Mouse (Mus musculus) stomach, embryonic 16.5 days (tissue): Measurements from ENCODE around the gene Scd4. TPM values are rescaled to one million over a fixed set of nuclear protein-coding genes. Genes with fewer than 3 reads are reported as not detected.

ENCODE experiments used
- ATAC-seq: fragments of 200-750 bp; cut with Nextera tagmentation; 2 replicates; pipeline ENCODE4 v1.8.0; 2017; ENCODE audit warnings: moderate number of reproducible peaks, moderate TSS enrichment; ENCODE audit not compliant: insufficient read depth, low FRiP score
- H3K27ac ChIP-seq: fragments of 300-500 bp; sonication (generic); 2 replicates; pipeline ENCODE4 v1.5.1; 2014; ENCODE audit warnings: low read length
- H3K27me3 ChIP-seq: fragments of 300-500 bp; sonication (generic); 2 replicates; pipeline ENCODE4 v1.6.1; 2014; ENCODE audit warnings: low read length, control low read depth, mixed read lengths; ENCODE audit not compliant: control insufficient read depth, insufficient read depth
- H3K36me3 ChIP-seq: fragments of 300-500 bp; sonication (generic); 2 replicates; pipeline ENCODE4 v1.6.1; 2014; ENCODE audit warnings: low read length; ENCODE audit not compliant: control insufficient read depth, insufficient read depth
- H3K4me1 ChIP-seq: fragments of 300-500 bp; sonication (generic); 2 replicates; pipeline ENCODE4 v1.6.1; 2014; ENCODE audit warnings: low read length, control low read depth, mixed read lengths; ENCODE audit not compliant: control insufficient read depth, insufficient read depth
- H3K4me2 ChIP-seq: fragments of 300-500 bp; sonication (generic); 2 replicates; pipeline ENCODE4 v1.6.1; 2014; ENCODE audit warnings: low read depth, low read length, mixed read lengths
- H3K4me3 ChIP-seq: fragments of 300-500 bp; sonication (generic); replicated peaks from 2 replicates; pipeline ENCODE4 v1.5.1; 2014; ENCODE audit warnings: mild to moderate bottlenecking, low read length
- H3K9ac ChIP-seq: fragments of 300-500 bp; sonication (generic); 2 replicates; pipeline ENCODE4 v1.6.1; 2014; ENCODE audit warnings: low read length
- H3K9me3 ChIP-seq: fragments of 300-500 bp; sonication (generic); replicated peaks from 2 replicates; pipeline ENCODE4 v1.6.1; 2016; ENCODE audit warnings: low read length, control low read depth; ENCODE audit not compliant: control insufficient read depth
- WGBS: fragments of 180-500 bp; shearing (Covaris S2); extraction: QIAGEN DNeasy Blood & Tissue Kit; methylation state at CpG from one replicate; pipeline ENCODE4 v1.1.7; 2014; 5-methylcytosine and 5-hydroxymethylcytosine counted together
- polyA plus RNA-seq: library from polyadenylated mRNA; unstranded; fragments of >200 nt; fragmentation: Nextera tagmentation; extraction: Ambion mirVana; gene quantifications from 2 replicates; pipeline ENCODE4 v1.2.1, GENCODE M21; 2015

The Scd4 gene
- polyA plus RNA-seq, 1 experiment from 2014 or later, result 0.14 TPM

- H3K9me3 ChIP-seq, result no peaks in the 10 kb centered on the region
- 60% methylated on average over 3 of the region's 3 CpGs for WGBS
- H3K27ac ChIP-seq, result peak overlapping the region; percentile 99
- H3K4me2 ChIP-seq, result peak overlapping the region; percentile 97
- peak overlapping the region; percentile 82 for H3K9ac ChIP-seq
- no peaks in the 10 kb centered on the region for H3K27me3 ChIP-seq
- peaks cover 22% of the 10 kb centered on the region for H3K4me1 ChIP-seq
- H3K36me3 ChIP-seq, result peaks cover 3% of the 10 kb centered on the region; the same call in 1 of the 2 replicates
- 0 out of 2 replicates have a peak overlapping the region, but pooled peaks have one; percentile 93 for H3K4me3 ChIP-seq
- no peak for ATAC-seq
Measured at GRCm38 (mm10) chr19:44292483-44292882, 40.4 kb upstream of the Scd4 start.

GRCm38 (mm10) chr19:44292941-44293768 is 39.7 kb upstream of the Scd4 start, which contains the start of gene Scd2:
Scd2 (plus strand) TSS chr19:44293674.
- Histone ChIP-seq H3K9ac (peak within 1 kb of the TSS; percentile 98), H3K27me3 (no peaks in the 10 kb centered on the region), H3K9me3 (no peaks in the 10 kb centered on the region), H3K4me2 (peak within 1 kb of the TSS; percentile 97), H3K4me1 (peaks cover 29% of the 10 kb centered on the region), H3K4me3 (peak within 1 kb of the TSS; percentile 93), H3K27ac (peak within 1 kb of the TSS; percentile 99), H3K36me3 (peaks cover 6% of the 10 kb centered on the region; the same call in 1 of the 2 replicates)
- 4% methylated on average over 21 of the region's 21 CpGs for WGBS
- ATAC-seq, result no peak; the same call in 1 of the 2 replicates

GRCm38 (mm10) chr19:44293769-44294551 is 38.9 kb upstream of the Scd4 start:
- ATAC-seq, result peak; percentile 93
- Histone ChIP-seq H3K4me1 (peaks cover 37% of the 10 kb centered on the region), H3K4me2 (peak overlapping the region; percentile 97), H3K9ac (peak overlapping the region; percentile 98), H3K4me3 (peak overlapping the region; percentile 93), H3K9me3 (no peaks in the 10 kb centered on the region), H3K27ac (peak overlapping the region; percentile 99), H3K27me3 (no peaks in the 10 kb centered on the region), H3K36me3 (peaks cover 13% of the 10 kb centered on the region)
- under 1% methylated on average over 31 of the region's 31 CpGs for WGBS

- H3K9me3 ChIP-seq, result no peaks in the 10 kb centered on the region
- peak overlapping the region; percentile 97 for H3K4me2 ChIP-seq
- H3K27ac ChIP-seq, result peak overlapping the region; percentile 99
- peaks cover 15% of the 10 kb centered on the region for H3K36me3 ChIP-seq
- peaks cover 39% of the 10 kb centered on the region for H3K4me1 ChIP-seq
- peak; percentile 71 for ATAC-seq
- peak overlapping the region; percentile 98 for H3K9ac ChIP-seq
- WGBS, result under 1% methylated on average over 14 of the region's 14 CpGs
- peak overlapping the region; percentile 93 for H3K4me3 ChIP-seq
- H3K27me3 ChIP-seq, result no peaks in the 10 kb centered on the region
Measured at GRCm38 (mm10) chr19:44294588-44295041, 38.3 kb upstream of the Scd4 start.

- H3K36me3 ChIP-seq, result peaks cover 15% of the 10 kb centered on the region
- no peak for ATAC-seq
- peaks cover 45% of the 10 kb centered on the region for H3K4me1 ChIP-seq
Measured at GRCm38 (mm10) chr19:44295251-44295650, 37.6 kb upstream of the Scd4 start.

GRCm38 (mm10) chr19:44295741-44296140 is 37.2 kb upstream of the Scd4 start:
- Histone ChIP-seq H3K4me3 (peak overlapping the region; percentile 93), H3K4me1 (peaks cover 50% of the 10 kb centered on the region), H3K36me3 (peaks cover 19% of the 10 kb centered on the region), H3K27me3 (no peaks in the 10 kb centered on the region), H3K27ac (peak overlapping the region; percentile 99), H3K9ac (peak overlapping the region; percentile 98), H3K4me2 (peak overlapping the region; percentile 97), H3K9me3 (no peaks in the 10 kb centered on the region)
- 1% methylated on average over 4 of the region's 4 CpGs for WGBS
- peak; percentile 19 for ATAC-seq

More at GRCm38 (mm10) chr19:44295251-44295650, 37.6 kb upstream of the Scd4 start:
- H3K27ac ChIP-seq, result peak overlapping the region; percentile 99
- H3K9ac ChIP-seq, result peak overlapping the region; percentile 98
- 4% methylated on average over 3 of the region's 3 CpGs for WGBS
- H3K4me3 ChIP-seq, result peak overlapping the region; percentile 93
- peak overlapping the region; percentile 97 for H3K4me2 ChIP-seq
- no peaks in the 10 kb centered on the region for H3K9me3 ChIP-seq
- no peaks in the 10 kb centered on the region for H3K27me3 ChIP-seq

- Histone ChIP-seq H3K4me2 (peak overlapping the region; percentile 97), H3K9ac (peak overlapping the region; percentile 98), H3K4me3 (peak overlapping the region; percentile 93), H3K9me3 (no peaks in the 10 kb centered on the region), H3K27ac (peak overlapping the region; percentile 36; the same call in 1 of the 2 replicates), H3K36me3 (peaks cover 24% of the 10 kb centered on the region), H3K4me1 (peaks cover 55% of the 10 kb centered on the region), H3K27me3 (no peaks in the 10 kb centered on the region)
- WGBS, result 19% methylated on average over 7 of the region's 7 CpGs
- ATAC-seq, result no peak
Measured at GRCm38 (mm10) chr19:44296186-44296585, 36.7 kb upstream of the Scd4 start.

- H3K9me3 ChIP-seq, result no peaks in the 10 kb centered on the region
- H3K27ac ChIP-seq, result peak overlapping the region; percentile 73
- no peaks in the 10 kb centered on the region for H3K27me3 ChIP-seq
- H3K4me2 ChIP-seq, result peak overlapping the region; percentile 97
- H3K4me1 ChIP-seq, result peaks cover 63% of the 10 kb centered on the region
- peak overlapping the region; percentile 98 for H3K9ac ChIP-seq
- ATAC-seq, result no peak
- WGBS, result 39% methylated on average over 8 of the region's 8 CpGs
- peak overlapping the region; percentile 93 for H3K4me3 ChIP-seq
- peaks cover 31% of the 10 kb centered on the region for H3K36me3 ChIP-seq
Measured at GRCm38 (mm10) chr19:44297068-44297760, 35.7 kb upstream of the Scd4 start.
